Mouse (Mus musculus): ENCODE measurements around the gene Pkhd1.
A peak's percentile ranks its signal among the peaks of the same experiment; 100 is the strongest.
"Not testable (repeated sequence)": the region's sequence is repeated elsewhere in the genome, so short reads cannot be mapped to it uniquely, and the experiment has no call there.

Gene Pkhd1

GRCm38 (mm10) chr1:20486087-20486486 is 131.8 kb downstream of the Pkhd1 start:
- no peak for DNase-seq (ENCODE audit: low spot score in 2 of 2)

GRCm38 (mm10) chr1:20481843-20482242 is 136.0 kb downstream of the Pkhd1 start:
- DNase-seq (ENCODE audit: low spot score in 2 of 2) = no peak

- DNase-seq (ENCODE audit: low spot score in 2 of 2) = no peak
These were observed 139.2 kb downstream of the Pkhd1 start for GRCm38 (mm10) chr1:20478695-20479094.

- no peak for DNase-seq (ENCODE audit: low spot score in 2 of 2)
These were observed 139.6 kb downstream of the Pkhd1 start for GRCm38 (mm10) chr1:20478266-20478659.

- no peak for DNase-seq (ENCODE audit: low spot score in 2 of 2)
These were observed 140.2 kb downstream of the Pkhd1 start for GRCm38 (mm10) chr1:20477561-20478265.

GRCm38 (mm10) chr1:20470770-20471169 is 147.1 kb downstream of the Pkhd1 start:
- DNase-seq (ENCODE audit: low spot score in 2 of 2) = no peak

GRCm38 (mm10) chr1:20470317-20470716 is 147.5 kb downstream of the Pkhd1 start:
- DNase-seq (ENCODE audit: low spot score in 2 of 2) = no peak

GRCm38 (mm10) chr1:20466481-20466880 is 151.4 kb downstream of the Pkhd1 start:
- no peak for DNase-seq (ENCODE audit: low spot score in 2 of 2)

GRCm38 (mm10) chr1:20454621-20455020 is 163.2 kb downstream of the Pkhd1 start:
- DNase-seq (ENCODE audit: low spot score in 2 of 2) = no peak

- DNase-seq (ENCODE audit: low spot score in 2 of 2) = peak in 1 of 2 experiments; percentile 4
These were observed 167.8 kb downstream of the Pkhd1 start for GRCm38 (mm10) chr1:20450074-20450473.

- DNase-seq (ENCODE audit: low spot score in 2 of 2) = not testable (repeated sequence)
These were observed 185.8 kb downstream of the Pkhd1 start for GRCm38 (mm10) chr1:20432026-20432425.

- DNase-seq (ENCODE audit: low spot score in 2 of 2) = no peak
These were observed 188.8 kb downstream of the Pkhd1 start for GRCm38 (mm10) chr1:20429056-20429394.

GRCm38 (mm10) chr1:20428370-20429055 is 189.4 kb downstream of the Pkhd1 start:
- DNase-seq (ENCODE audit: low spot score in 2 of 2) = no peak

GRCm38 (mm10) chr1:20409411-20409967 is 208.4 kb downstream of the Pkhd1 start:
- DNase-seq (ENCODE audit: low spot score in 2 of 2) = no peak

- DNase-seq (ENCODE audit: low spot score in 2 of 2) = no peak
These were observed 219.5 kb downstream of the Pkhd1 start for GRCm38 (mm10) chr1:20398319-20398718.

GRCm38 (mm10) chr1:20364437-20364836 is 253.4 kb downstream of the Pkhd1 start:
- no peak for DNase-seq (ENCODE audit: low spot score in 2 of 2)

- no peak for DNase-seq (ENCODE audit: low spot score in 2 of 2)
These were observed 273.2 kb downstream of the Pkhd1 start for GRCm38 (mm10) chr1:20344651-20345050.

- peak in 1 of 2 experiments; percentile 12 for DNase-seq (ENCODE audit: low spot score in 2 of 2)
These were observed 306.4 kb downstream of the Pkhd1 start for GRCm38 (mm10) chr1:20311485-20311884.

- DNase-seq (ENCODE audit: low spot score in 2 of 2) = peak in 1 of 2 experiments; percentile 3
These were observed 306.9 kb downstream of the Pkhd1 start for GRCm38 (mm10) chr1:20310925-20311324.

- no peak for DNase-seq (ENCODE audit: low spot score in 2 of 2)
These were observed 311.7 kb downstream of the Pkhd1 start for GRCm38 (mm10) chr1:20306116-20306515.

- DNase-seq (ENCODE audit: low spot score in 2 of 2) = no peak
These were observed 314.8 kb downstream of the Pkhd1 start for GRCm38 (mm10) chr1:20302943-20303578.

- no peak for DNase-seq (ENCODE audit: low spot score in 2 of 2)
These were observed 315.5 kb downstream of the Pkhd1 start for GRCm38 (mm10) chr1:20302187-20302942.

All from urinary bladder, adult 18-20 months (tissue).